Mouse (Mus musculus): ENCODE data around the gene Zfp410. TPM values are rescaled to one million over a fixed set of nuclear protein-coding genes. Genes with fewer than 3 reads are reported as not detected.

Gene Zfp410
- polyA plus RNA-seq, 1 experiment from 2014 or later: 84.3 TPM

Other genes with a start within 250 kb of the Zfp410 start
- not detected in 2 replicates for gene Acot5, start 247.5 kb upstream of the Zfp410 start, polyA plus RNA-seq (2015; fragmentation: Nextera tagmentation; extraction: Ambion mirVana)
- gene Acot6, start 216.2 kb upstream of the Zfp410 start, polyA plus RNA-seq (2015; fragmentation: Nextera tagmentation; extraction: Ambion mirVana): 0.88 and 0.97 TPM in 2 replicates
- gene Dnal1, start 202.5 kb upstream of the Zfp410 start, polyA plus RNA-seq (2015; fragmentation: Nextera tagmentation; extraction: Ambion mirVana): 9.1 and 9.7 TPM in 2 replicates
- 3.5 and 3.8 TPM in 2 replicates for gene Pnma1, start 168.4 kb upstream of the Zfp410 start, polyA plus RNA-seq (2015; fragmentation: Nextera tagmentation; extraction: Ambion mirVana)
- 4.5 and 5.1 TPM in 2 replicates for gene Elmsan1, start 98.0 kb upstream of the Zfp410 start, polyA plus RNA-seq (2015; fragmentation: Nextera tagmentation; extraction: Ambion mirVana)
- gene Ptgr2, start 31.6 kb upstream of the Zfp410 start, polyA plus RNA-seq (2015; fragmentation: Nextera tagmentation; extraction: Ambion mirVana): 14.2 and 15.1 TPM in 2 replicates
- 41.0 and 42.3 TPM in 2 replicates for gene Coq6, start 44.8 kb downstream of the Zfp410 start, polyA plus RNA-seq (2015; fragmentation: Nextera tagmentation; extraction: Ambion mirVana)
- gene Fam161b, start 45.0 kb downstream of the Zfp410 start, polyA plus RNA-seq (2015; fragmentation: Nextera tagmentation; extraction: Ambion mirVana): 17.9 and 19.1 TPM in 2 replicates
- gene Entpd5, start 92.2 kb downstream of the Zfp410 start, polyA plus RNA-seq (2015; fragmentation: Nextera tagmentation; extraction: Ambion mirVana): 11.4 and 13.0 TPM in 2 replicates
- 4.0 TPM in 2 replicates for gene Bbof1, start 92.2 kb downstream of the Zfp410 start, polyA plus RNA-seq (2015; fragmentation: Nextera tagmentation; extraction: Ambion mirVana)
- 25.7 and 28.5 TPM in 2 replicates for gene Rnf113a2, start 100.3 kb downstream of the Zfp410 start, polyA plus RNA-seq (2015; fragmentation: Nextera tagmentation; extraction: Ambion mirVana)
- 30.3 and 32.9 TPM in 2 replicates for gene Aldh6a1, start 134.2 kb downstream of the Zfp410 start, polyA plus RNA-seq (2015; fragmentation: Nextera tagmentation; extraction: Ambion mirVana)
- gene Lin52, start 134.6 kb downstream of the Zfp410 start, polyA plus RNA-seq (2015; fragmentation: Nextera tagmentation; extraction: Ambion mirVana): 34.8 and 36.1 TPM in 2 replicates

Measured in hindbrain, embryonic 13.5 days (tissue).